Mouse (Mus musculus) liver, embryonic 11.5 days (tissue): ENCODE measurements at regions not wholly inside any gene's neighbourhood (a gene's known extent, or its start where the extent isn't known, plus 50 kb on each side); places are given as distances from the start of the nearest gene placed in this dataset.

Experiments used
- ATAC-seq: fragments of 200-750 bp; cut with Nextera tagmentation; replicated peaks from 2 replicates; pipeline ENCODE4 v1.8.0; 2017; ENCODE audit warnings: moderate number of reproducible peaks, mild to moderate bottlenecking, moderate TSS enrichment, moderate library complexity; ENCODE audit not compliant: low FRiP score
- DNase-seq: peaks from one replicate; pipeline ENCODE4 v3.0.0-alpha.2; 2017; ENCODE audit warnings: low spot score
- H3K27ac ChIP-seq: fragments of 300-500 bp; sonication (generic); 2 replicates; pipeline ENCODE4 v1.5.1; 2014; ENCODE audit warnings: mild to moderate bottlenecking, low read depth, low read length, control low read depth
- H3K27me3 ChIP-seq: fragments of 300-500 bp; sonication (generic); replicated peaks from 2 replicates; pipeline ENCODE4 v1.6.1; 2014; ENCODE audit warnings: low read length, mixed read lengths; ENCODE audit not compliant: control insufficient read depth, insufficient read depth
- H3K36me3 ChIP-seq: fragments of 300-500 bp; sonication (generic); 2 replicates; pipeline ENCODE4 v1.6.1; 2014; ENCODE audit warnings: mild to moderate bottlenecking, low read length, moderate library complexity, mixed read lengths; ENCODE audit not compliant: control insufficient read depth, insufficient read depth
- H3K4me1 ChIP-seq: fragments of 300-500 bp; sonication (generic); replicated peaks from 2 replicates; pipeline ENCODE4 v1.6.1; 2014; ENCODE audit warnings: low read length, mixed read lengths; ENCODE audit not compliant: control insufficient read depth, insufficient read depth
- H3K4me2 ChIP-seq: fragments of 300-500 bp; sonication (generic); 2 replicates; pipeline ENCODE4 v1.6.1; 2014; ENCODE audit warnings: mild to moderate bottlenecking, control low read depth, moderate library complexity
- H3K4me3 ChIP-seq: fragments of 300-500 bp; sonication (generic); 2 replicates; pipeline ENCODE4 v1.5.1; 2014; ENCODE audit warnings: low read depth, low read length, control low read depth
- H3K9ac ChIP-seq: fragments of 300-500 bp; sonication (generic); 2 replicates; pipeline ENCODE4 v1.6.1; 2014; ENCODE audit warnings: low read depth, low read length, control low read depth
- H3K9me3 ChIP-seq: fragments of 300-500 bp; sonication (generic); 2 replicates; pipeline ENCODE4 v1.6.1; 2016; ENCODE audit warnings: low read length, inconsistent platforms, mixed read lengths; ENCODE audit not compliant: control insufficient read depth
- WGBS: fragments of 180-500 bp; shearing (Covaris S2); extraction: QIAGEN DNeasy Blood & Tissue Kit; methylation state at CpG from one replicate; pipeline ENCODE4 v1.1.7; 2014; 5-methylcytosine and 5-hydroxymethylcytosine counted together

DNA sequence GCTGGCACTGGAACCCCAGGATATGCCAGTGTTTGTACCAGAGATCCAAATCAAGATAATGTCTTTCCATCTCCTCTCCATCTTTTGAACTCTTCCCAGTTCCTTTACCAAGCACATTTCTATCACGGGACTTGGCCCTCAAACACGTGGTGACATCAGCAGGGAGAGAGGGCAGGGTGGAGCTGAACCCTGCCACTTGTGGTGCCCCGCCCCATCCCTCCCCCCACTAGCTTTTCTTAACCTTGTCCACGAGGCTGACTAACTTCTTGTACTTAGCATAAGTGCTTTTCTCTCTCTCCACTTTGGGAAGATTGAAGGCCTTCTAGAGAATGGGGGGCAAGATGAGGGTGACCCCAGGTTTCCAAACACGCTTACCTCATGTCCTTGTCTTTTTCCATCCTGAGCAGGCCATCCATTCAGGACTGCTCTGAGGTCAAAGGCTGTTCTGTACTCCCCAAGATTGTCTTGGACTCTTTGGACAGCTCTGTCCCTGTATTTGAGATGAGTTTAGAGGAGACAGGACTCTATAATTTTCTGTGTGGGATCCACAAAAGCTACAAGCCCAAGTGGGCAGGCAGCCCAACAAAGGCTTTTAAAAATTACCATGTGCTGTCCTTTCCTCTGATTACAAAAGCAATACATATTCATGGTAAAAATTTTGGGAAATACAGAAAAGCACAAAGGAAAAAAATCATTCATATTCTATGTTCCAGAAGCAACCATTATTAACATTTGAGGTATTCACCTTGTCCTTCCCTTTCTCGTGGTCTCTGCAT is 192.7 kb upstream of the 4931429L15Rik start:
- no peak overlapping the region for H3K27ac ChIP-seq
- ATAC-seq (no peak), DNase-seq (no peak)
- 62% methylated on average over 6 of the region's 6 CpGs for WGBS
- no peak overlapping the region for H3K4me2 ChIP-seq
- H3K4me1 ChIP-seq: no peaks in the 10 kb centered on the region
- H3K9ac ChIP-seq: no peak overlapping the region
- no peaks in the 10 kb centered on the region for H3K36me3 ChIP-seq
- H3K9me3 ChIP-seq: no peaks in the 10 kb centered on the region
- H3K4me3 ChIP-seq: no peak overlapping the region
- no peaks in the 10 kb centered on the region for H3K27me3 ChIP-seq

DNA sequence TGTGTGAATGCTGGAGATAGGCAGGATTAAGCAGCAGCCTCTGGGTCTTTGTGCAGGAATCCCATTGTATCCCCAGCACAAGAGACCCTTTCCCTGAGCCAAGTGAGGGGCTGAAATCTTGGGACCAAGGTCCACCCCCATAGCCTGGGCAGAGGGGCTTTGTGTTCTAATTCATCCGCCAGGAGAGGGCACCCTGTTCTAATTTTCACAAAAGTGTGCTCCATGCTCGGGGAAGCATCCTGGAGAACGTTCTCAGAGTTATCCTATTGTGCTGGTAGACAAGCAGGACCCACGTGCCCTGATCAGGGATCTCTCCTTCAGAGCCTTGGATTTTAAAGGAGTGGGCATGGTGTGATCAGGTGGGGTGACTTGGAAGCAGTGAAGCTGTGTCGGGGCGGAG is 191.5 kb upstream of the 4931429L15Rik start:
- H3K27ac ChIP-seq: no peak overlapping the region
- H3K4me1 ChIP-seq: no peaks in the 10 kb centered on the region
- no peak overlapping the region for H3K4me3 ChIP-seq
- DNase-seq: no peak
- H3K27me3 ChIP-seq: no peaks in the 10 kb centered on the region
- H3K4me2 ChIP-seq: no peak overlapping the region
- no peaks in the 10 kb centered on the region for H3K36me3 ChIP-seq
- H3K9ac ChIP-seq: no peak overlapping the region
- no peaks in the 10 kb centered on the region for H3K9me3 ChIP-seq
- ATAC-seq: no peak
- 54% methylated on average over 6 of the region's 6 CpGs for WGBS

DNA sequence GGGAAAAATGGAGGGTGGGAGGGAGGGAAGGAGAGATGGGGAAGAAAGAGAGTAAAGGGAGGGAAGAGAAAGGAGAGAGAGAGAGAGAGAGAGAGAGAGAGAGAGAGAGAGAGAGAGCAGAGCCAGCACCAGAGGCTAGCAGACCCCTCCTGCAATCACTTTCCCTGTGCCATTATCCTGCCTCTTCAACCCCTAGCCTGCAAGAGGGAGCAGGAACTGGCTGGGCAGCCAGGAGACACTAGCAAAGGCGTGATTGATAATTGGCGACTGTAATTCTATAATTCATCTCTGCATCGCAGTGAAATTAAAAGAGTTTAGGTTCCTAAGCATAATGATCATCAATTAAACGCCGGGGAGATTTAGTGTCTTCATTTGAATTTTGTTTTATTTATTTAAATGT is 190.1 kb upstream of the 4931429L15Rik start:
- Histone ChIP-seq H3K9me3 (no peaks in the 10 kb centered on the region), H3K27ac (no peak overlapping the region), H3K4me1 (no peaks in the 10 kb centered on the region), H3K27me3 (no peaks in the 10 kb centered on the region), H3K4me2 (no peak overlapping the region), H3K4me3 (no peak overlapping the region), H3K9ac (no peak overlapping the region), H3K36me3 (no peaks in the 10 kb centered on the region)
- ATAC-seq: no peak
- no peak for DNase-seq
- 62% methylated on average over 5 of the region's 5 CpGs for WGBS

DNA sequence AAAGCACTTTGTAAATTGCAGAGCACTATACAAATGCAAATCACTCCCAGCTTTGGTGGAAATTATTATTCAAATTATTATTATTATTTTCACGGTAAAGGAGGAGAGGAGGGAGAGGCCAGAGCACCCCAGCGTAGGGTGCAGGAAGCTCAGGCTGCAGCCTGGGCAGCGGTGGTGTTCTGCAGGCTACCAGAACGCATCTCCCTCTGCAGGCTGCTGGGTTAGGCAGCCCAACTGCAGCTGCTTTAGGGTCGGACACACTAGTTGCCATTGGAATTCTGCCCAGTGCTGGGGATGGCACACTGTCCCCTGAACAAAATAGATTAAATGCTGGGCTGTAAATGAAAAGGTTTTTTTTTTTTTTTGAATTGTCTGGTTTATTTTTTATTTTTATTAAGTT is 189.7 kb upstream of the 4931429L15Rik start:
- Histone ChIP-seq H3K9me3 (no peaks in the 10 kb centered on the region), H3K4me3 (no peak overlapping the region), H3K27ac (no peak overlapping the region), H3K9ac (no peak overlapping the region), H3K36me3 (no peaks in the 10 kb centered on the region), H3K4me2 (no peak overlapping the region), H3K4me1 (no peaks in the 10 kb centered on the region), H3K27me3 (no peaks in the 10 kb centered on the region)
- 38% methylated on average over 5 of the region's 5 CpGs for WGBS
- no peak for DNase-seq
- no peak for ATAC-seq

DNA sequence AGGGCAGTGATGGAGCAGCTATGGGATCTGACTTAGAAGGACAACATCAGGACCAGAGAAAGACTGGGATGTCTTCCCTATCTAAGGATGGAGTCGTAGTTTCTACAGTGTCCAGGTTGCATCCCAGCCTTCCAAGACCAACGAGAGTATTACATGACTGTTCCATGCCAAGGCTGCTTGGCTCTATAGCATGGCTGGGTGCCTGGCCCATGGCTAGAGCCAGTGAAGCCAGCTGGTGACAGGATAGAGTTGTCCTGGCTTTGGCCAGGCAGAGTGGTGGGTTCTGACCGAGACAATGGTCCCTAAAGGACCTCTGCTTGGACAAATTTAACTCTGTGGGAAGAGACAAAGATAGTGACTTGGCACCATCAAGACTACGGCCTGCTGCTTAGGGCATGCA is 187.2 kb upstream of the 4931429L15Rik start:
- H3K4me3 ChIP-seq: no peak overlapping the region
- ATAC-seq (no peak), DNase-seq (no peak)
- H3K4me2 ChIP-seq: no peak overlapping the region
- H3K9me3 ChIP-seq: no peaks in the 10 kb centered on the region
- H3K9ac ChIP-seq: no peak overlapping the region
- H3K36me3 ChIP-seq: no peaks in the 10 kb centered on the region
- H3K4me1 ChIP-seq: no peaks in the 10 kb centered on the region
- H3K27ac ChIP-seq: no peak overlapping the region
- no peaks in the 10 kb centered on the region for H3K27me3 ChIP-seq
- WGBS: 74% methylated on average over 4 of the region's 4 CpGs

DNA sequence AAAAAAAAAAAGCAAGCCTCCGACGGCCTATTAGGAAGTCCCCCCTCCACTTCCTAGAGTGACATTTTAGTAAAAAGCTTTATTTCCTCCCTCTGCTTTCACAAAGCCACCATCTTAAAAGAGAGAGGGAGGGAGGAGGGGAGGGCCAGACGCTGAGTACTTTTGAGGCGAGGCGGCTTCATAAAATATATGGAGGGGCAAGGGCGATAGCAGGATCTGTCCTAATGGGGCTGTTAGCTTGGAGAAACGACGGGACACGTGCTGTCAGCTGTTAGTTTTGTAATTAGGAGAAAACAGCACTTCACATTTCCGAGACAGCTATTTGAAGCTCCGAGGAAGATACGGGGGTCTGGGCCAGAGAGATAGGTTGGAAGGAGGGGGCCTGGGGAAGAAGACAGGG is 184.8 kb upstream of the 4931429L15Rik start:
- DNase-seq: no peak
- H3K4me1 ChIP-seq: no peaks in the 10 kb centered on the region
- H3K4me3 ChIP-seq: no peak overlapping the region
- no peak overlapping the region for H3K4me2 ChIP-seq
- 63% methylated on average over 12 of the region's 12 CpGs for WGBS
- no peak overlapping the region for H3K27ac ChIP-seq
- H3K36me3 ChIP-seq: no peaks in the 10 kb centered on the region
- H3K27me3 ChIP-seq: no peaks in the 10 kb centered on the region
- ATAC-seq: no peak
- no peak overlapping the region for H3K9ac ChIP-seq
- H3K9me3 ChIP-seq: no peaks in the 10 kb centered on the region

DNA sequence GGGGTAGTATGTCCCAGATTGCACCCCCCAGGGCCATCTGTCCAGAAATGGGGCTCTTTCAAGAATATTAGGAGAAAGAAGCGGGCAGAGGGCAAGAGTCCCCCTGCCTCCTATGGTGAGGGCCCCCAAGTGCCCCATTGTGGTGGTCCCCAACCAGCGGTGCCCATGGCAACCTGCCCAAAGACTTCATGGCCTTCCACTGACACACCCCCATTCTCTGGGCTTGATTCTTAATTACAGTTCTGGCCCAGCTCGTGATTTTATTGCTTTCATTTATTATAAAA is 184.3 kb upstream of the 4931429L15Rik start:
- H3K9ac ChIP-seq: no peak overlapping the region
- DNase-seq: no peak
- H3K4me3 ChIP-seq: no peak overlapping the region
- WGBS: 71% methylated on average over 3 of the region's 3 CpGs
- no peak overlapping the region for H3K27ac ChIP-seq
- H3K9me3 ChIP-seq: no peaks in the 10 kb centered on the region
- no peaks in the 10 kb centered on the region for H3K4me1 ChIP-seq
- H3K4me2 ChIP-seq: no peak overlapping the region
- no peaks in the 10 kb centered on the region for H3K36me3 ChIP-seq
- H3K27me3 ChIP-seq: no peaks in the 10 kb centered on the region
- ATAC-seq: no peak

DNA sequence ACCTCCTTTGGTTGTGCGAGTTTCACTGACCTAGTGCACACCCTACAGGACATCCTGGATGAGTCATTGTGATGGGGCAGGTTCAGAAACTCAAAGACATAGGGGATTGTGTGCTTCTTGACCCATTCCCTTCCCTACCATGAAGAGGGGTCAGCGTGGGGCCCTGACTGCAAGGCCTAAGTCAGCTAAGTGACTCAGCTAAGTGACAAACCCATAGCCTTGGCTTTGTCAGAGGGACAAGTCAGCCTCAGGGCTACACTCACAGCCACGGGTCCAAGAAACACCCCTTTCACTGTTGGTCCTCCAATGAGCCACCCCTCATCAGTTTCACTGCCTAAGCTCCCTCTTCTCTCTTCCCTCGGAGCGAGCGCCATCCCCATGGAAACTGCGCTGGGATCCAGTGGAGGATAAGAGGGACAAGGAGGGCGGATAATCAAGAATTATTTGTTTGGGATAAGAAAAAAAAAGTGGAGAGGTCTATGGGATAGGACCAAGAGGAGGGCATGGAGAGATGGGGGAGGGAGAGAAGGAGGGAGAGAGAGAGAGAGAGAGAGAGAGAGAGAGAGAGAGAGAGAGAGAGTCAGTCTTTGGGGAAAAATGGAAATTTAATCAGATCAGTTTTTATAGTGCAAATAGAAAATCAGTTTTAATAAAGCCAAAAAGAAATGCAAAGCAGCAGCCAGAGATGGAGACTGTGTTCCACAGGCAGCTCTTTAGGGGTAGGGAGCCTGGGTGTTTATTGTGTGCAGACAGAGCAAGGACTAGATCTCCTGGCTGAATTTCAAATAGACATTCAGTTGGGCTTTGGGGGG is 183.7 kb upstream of the 4931429L15Rik start:
- Histone ChIP-seq H3K27ac (no peak overlapping the region), H3K4me3 (no peak overlapping the region), H3K4me1 (no peaks in the 10 kb centered on the region), H3K9ac (no peak overlapping the region), H3K27me3 (no peaks in the 10 kb centered on the region), H3K4me2 (no peak overlapping the region), H3K9me3 (no peaks in the 10 kb centered on the region), H3K36me3 (no peaks in the 10 kb centered on the region)
- ATAC-seq (no peak), DNase-seq (no peak)
- WGBS: 72% methylated on average over 8 of the region's 8 CpGs

DNA sequence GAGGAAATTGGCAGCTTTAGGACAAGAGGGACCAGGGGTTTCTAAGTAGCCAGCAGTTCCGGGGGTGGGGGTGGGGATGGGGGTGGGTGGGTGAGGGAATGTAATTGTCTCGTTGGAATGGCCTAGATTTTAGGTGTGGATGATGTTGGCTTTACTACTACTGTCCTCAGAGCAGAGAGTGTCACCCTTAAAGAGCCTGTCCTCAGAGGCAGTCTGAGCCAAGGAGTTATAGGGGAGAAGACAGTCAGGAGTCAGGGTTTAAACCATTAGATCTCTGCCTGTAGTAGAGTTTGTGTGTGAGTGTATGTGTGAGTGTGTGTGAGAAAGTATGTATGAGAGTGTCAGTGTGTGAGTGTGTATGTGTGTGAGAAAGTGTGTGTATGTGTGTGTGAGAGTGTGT is 179.6 kb upstream of the 4931429L15Rik start:
- H3K36me3 ChIP-seq: no peaks in the 10 kb centered on the region
- no peaks in the 10 kb centered on the region for H3K4me1 ChIP-seq
- no peak overlapping the region for H3K27ac ChIP-seq
- no peaks in the 10 kb centered on the region for H3K9me3 ChIP-seq
- H3K4me2 ChIP-seq: no peak overlapping the region
- no peak overlapping the region for H3K9ac ChIP-seq
- no peak for ATAC-seq
- 39% methylated on average over 2 of the region's 2 CpGs for WGBS
- DNase-seq: no peak
- H3K27me3 ChIP-seq: no peaks in the 10 kb centered on the region
- no peak overlapping the region for H3K4me3 ChIP-seq
